Mouse (Mus musculus): ENCODE data around the gene Itgb4. TPM values are rescaled to one million over a fixed set of nuclear protein-coding genes. Genes with fewer than 3 reads are reported as not detected.

Gene Itgb4
- polyA plus RNA-seq, 1 experiment from 2014 or later: 7.8 TPM

DNA sequence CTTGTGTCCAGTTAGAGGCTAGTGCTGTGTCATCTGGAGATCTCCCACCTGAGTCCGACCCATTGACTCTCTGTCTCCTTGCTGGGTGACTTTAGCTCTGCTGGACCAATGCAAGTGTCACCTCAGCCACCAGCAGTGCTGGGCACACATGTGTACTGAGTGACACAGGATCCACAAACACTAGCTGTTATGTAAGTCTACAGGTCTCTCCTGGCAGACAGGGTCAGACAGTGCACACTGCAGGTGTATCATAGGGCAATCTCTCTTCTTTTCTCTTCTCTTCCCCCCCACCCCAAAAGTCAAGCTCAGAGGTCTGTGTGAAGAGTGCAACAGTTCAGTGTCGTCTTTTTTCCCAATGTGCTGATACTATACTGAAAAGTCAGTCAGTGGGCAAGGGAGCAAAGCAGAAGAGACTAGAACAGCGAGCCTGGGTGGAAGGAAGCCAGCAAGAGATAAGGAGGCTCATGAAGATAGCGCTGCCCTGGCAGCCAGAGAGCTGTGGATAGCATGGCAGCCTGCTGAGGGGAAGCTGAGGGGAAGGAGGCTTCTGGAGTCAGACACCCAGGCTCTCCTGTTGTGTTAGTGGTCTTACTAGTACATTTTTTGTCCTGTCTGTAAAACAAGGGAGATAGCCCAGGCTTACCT, 82.8 kb downstream of the Itgb4 start:
- no peak for DNase-seq (ENCODE audit: low spot score)

Other genes starting within 250 kb of the Itgb4 start
- 8.3 and 9.5 TPM in 2 replicates for gene Tmem94, start 209.3 kb upstream of the Itgb4 start, polyA plus RNA-seq (2015; fragmentation: Nextera tagmentation; extraction: Ambion mirVana)
- gene Caskin2, start 161.1 kb upstream of the Itgb4 start, polyA plus RNA-seq (2015; fragmentation: Nextera tagmentation; extraction: Ambion mirVana): 3.5 and 3.7 TPM in 2 replicates
- gene Tsen54, start 160.0 kb upstream of the Itgb4 start, polyA plus RNA-seq (2015; fragmentation: Nextera tagmentation; extraction: Ambion mirVana): 23.4 and 23.5 TPM in 2 replicates
- 15.6 and 15.7 TPM in 2 replicates for gene Llgl2, start 150.7 kb upstream of the Itgb4 start, polyA plus RNA-seq (2015; fragmentation: Nextera tagmentation; extraction: Ambion mirVana)
- gene Myo15b, start 116.3 kb upstream of the Itgb4 start, polyA plus RNA-seq (2015; fragmentation: Nextera tagmentation; extraction: Ambion mirVana): 1.4 and 1.5 TPM in 2 replicates
- gene Smim5, start 74.7 kb upstream of the Itgb4 start, polyA plus RNA-seq (2015; fragmentation: Nextera tagmentation; extraction: Ambion mirVana): 35.4 and 39.8 TPM in 2 replicates
- 3.8 and 4.8 TPM in 2 replicates for gene Smim6, start 62.7 kb upstream of the Itgb4 start, polyA plus RNA-seq (2015; fragmentation: Nextera tagmentation; extraction: Ambion mirVana)
- 47.2 and 48.8 TPM in 2 replicates for gene Sap30bp, start 41.4 kb upstream of the Itgb4 start, polyA plus RNA-seq (2015; fragmentation: Nextera tagmentation; extraction: Ambion mirVana)
- 16.8 and 18.9 TPM in 2 replicates for gene Recql5, start 41.2 kb upstream of the Itgb4 start, polyA plus RNA-seq (2015; fragmentation: Nextera tagmentation; extraction: Ambion mirVana)
- 182 and 188 TPM in 2 replicates for gene Galk1, start 38.0 kb downstream of the Itgb4 start, polyA plus RNA-seq (2015; fragmentation: Nextera tagmentation; extraction: Ambion mirVana)
- 2,823 and 2,911 TPM in 2 replicates for gene H3f3b, start 53.3 kb downstream of the Itgb4 start, polyA plus RNA-seq (2015; fragmentation: Nextera tagmentation; extraction: Ambion mirVana)
- 20.5 and 22.9 TPM in 2 replicates for gene Unk, start 55.6 kb downstream of the Itgb4 start, polyA plus RNA-seq (2015; fragmentation: Nextera tagmentation; extraction: Ambion mirVana)
- 32.4 and 34.7 TPM in 2 replicates for gene Unc13d, start 103.3 kb downstream of the Itgb4 start, polyA plus RNA-seq (2015; fragmentation: Nextera tagmentation; extraction: Ambion mirVana)
- gene Wbp2, start 112.3 kb downstream of the Itgb4 start, polyA plus RNA-seq (2015; fragmentation: Nextera tagmentation; extraction: Ambion mirVana): 75.1 and 97.4 TPM in 2 replicates
- 10.8 and 10.9 TPM in 2 replicates for gene Trim47, start 152.5 kb downstream of the Itgb4 start, polyA plus RNA-seq (2015; fragmentation: Nextera tagmentation; extraction: Ambion mirVana)
- gene Trim65, start 156.4 kb downstream of the Itgb4 start, polyA plus RNA-seq (2015; fragmentation: Nextera tagmentation; extraction: Ambion mirVana): 2.6 and 3.1 TPM in 2 replicates
- gene Mrpl38, start 164.2 kb downstream of the Itgb4 start, polyA plus RNA-seq (2015; fragmentation: Nextera tagmentation; extraction: Ambion mirVana): 65.0 and 68.8 TPM in 2 replicates
- 12.0 and 13.1 TPM in 2 replicates for gene Fbf1, start 193.5 kb downstream of the Itgb4 start, polyA plus RNA-seq (2015; fragmentation: Nextera tagmentation; extraction: Ambion mirVana)
- gene Ten1, start 224.1 kb downstream of the Itgb4 start, polyA plus RNA-seq (2015; fragmentation: Nextera tagmentation; extraction: Ambion mirVana): 127 and 134 TPM in 2 replicates
- 20.0 and 20.7 TPM in 2 replicates for gene Acox1, start 224.3 kb downstream of the Itgb4 start, polyA plus RNA-seq (2015; fragmentation: Nextera tagmentation; extraction: Ambion mirVana)

Data from thymus, postnatal 0 days (tissue).